Mouse (Mus musculus) megakaryocyte, embryonic 14.5 days (primary cell): Measurements from ENCODE around the gene Gp1ba.

ENCODE experiments used
- FLI1 ChIP-seq: IDR thresholded peaks from 2 replicates; pipeline ENCODE4 v1.6.1; 2012; ENCODE audit warnings: low read length, inconsistent platforms, mixed read lengths
- GATA1 ChIP-seq: IDR thresholded peaks from 3 replicates; pipeline ENCODE4 v1.6.1; 2012; ENCODE audit warnings: mixed read lengths, low read length, inconsistent platforms, borderline replicate concordance

DNA sequence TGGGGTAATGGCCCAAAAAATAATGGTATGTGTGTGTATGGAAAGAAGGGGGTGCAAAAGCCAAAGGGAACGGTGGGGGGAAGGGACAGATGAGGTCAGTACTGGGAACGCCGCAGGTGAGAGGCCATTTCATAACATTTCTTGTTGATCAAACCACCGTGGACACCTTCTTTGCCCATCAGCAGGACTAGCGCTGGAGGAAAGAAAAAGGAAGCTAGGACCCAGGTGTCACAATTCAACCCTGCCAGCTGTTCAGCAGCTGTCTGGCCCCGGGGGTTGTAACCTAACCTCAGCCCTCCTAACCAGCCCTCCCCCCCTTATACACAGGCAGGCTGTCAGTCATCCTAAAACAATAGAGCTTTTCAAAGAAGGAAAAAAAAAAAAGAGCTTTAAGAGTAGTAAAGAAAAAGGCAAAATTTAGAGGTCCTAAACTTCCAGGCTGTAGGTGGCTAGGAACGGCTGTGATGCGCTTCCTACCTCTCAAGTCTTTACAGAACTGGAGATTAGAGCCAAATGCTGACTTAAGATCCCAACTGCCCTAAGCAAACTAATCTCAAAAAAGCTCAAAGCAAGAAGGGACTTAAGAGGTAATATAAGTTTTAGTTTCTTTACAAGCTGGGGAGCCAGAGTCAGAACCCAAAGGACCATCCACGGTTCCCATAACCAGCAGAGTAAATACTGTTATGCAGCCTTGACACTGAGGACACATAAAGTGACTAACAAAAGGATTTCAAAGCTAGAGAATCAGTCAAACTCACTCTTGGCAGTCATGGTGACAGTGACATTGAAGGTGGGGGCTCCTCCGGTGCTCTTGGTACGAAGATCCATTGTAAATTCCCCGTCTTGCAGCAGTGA is 13.3 kb downstream of the Gp1ba start:
- TF ChIP-seq GATA1: no peak
- no peak for TF ChIP-seq FLI1
